Mouse (Mus musculus) hindbrain, embryonic 10.5 days (tissue): ENCODE data around the gene Dpysl5. TPM values are rescaled to one million over a fixed set of nuclear protein-coding genes. Genes with fewer than 3 reads are reported as not detected.
"Not testable (repeated sequence)": the region's sequence is repeated elsewhere in the genome, so short reads cannot be mapped to it uniquely, and the experiment has no call there.

Experiments used
- DNase-seq: peaks from one replicate; pipeline ENCODE4 v3.0.0-alpha.2; 2017; ENCODE audit warnings: low spot score
- H3K27ac ChIP-seq: fragments of 300-500 bp; sonication (generic); 2 replicates; pipeline ENCODE4 v1.5.1; 2016; ENCODE audit warnings: mild to moderate bottlenecking, moderate library complexity
- H3K27me3 ChIP-seq: fragments of 300-500 bp; sonication (generic); 2 replicates; pipeline ENCODE4 v1.6.1; 2016; ENCODE audit warnings: mild to moderate bottlenecking; ENCODE audit not compliant: poor library complexity, insufficient read depth, severe bottlenecking
- H3K36me3 ChIP-seq: fragments of 300-500 bp; sonication (generic); 2 replicates; pipeline ENCODE4 v1.6.1; 2016; ENCODE audit warnings: mild to moderate bottlenecking, moderate library complexity
- H3K4me1 ChIP-seq: fragments of 300-500 bp; sonication (generic); replicated peaks from 2 replicates; pipeline ENCODE4 v1.6.1; 2016; ENCODE audit warnings: mild to moderate bottlenecking
- H3K4me3 ChIP-seq: fragments of 300-500 bp; sonication (generic); 2 replicates; pipeline ENCODE4 v1.5.1; 2016; ENCODE audit warnings: mild to moderate bottlenecking, moderate library complexity
- H3K9me3 ChIP-seq: fragments of 300-500 bp; sonication (generic); 2 replicates; pipeline ENCODE4 v1.6.1; 2016; ENCODE audit warnings: mild to moderate bottlenecking, moderate library complexity
- WGBS: fragments of 180-500 bp; shearing (Covaris S2); methylation state at CpG from one replicate; pipeline ENCODE4 v1.1.7; 2016; 5-methylcytosine and 5-hydroxymethylcytosine counted together
- polyA plus RNA-seq: library from polyadenylated mRNA; unstranded; fragments of >200 nt; fragmentation: Nextera tagmentation; extraction: Ambion mirVana; gene quantifications from 2 replicates; pipeline ENCODE4 v1.2.1, GENCODE M21; 2016

The Dpysl5 gene
- polyA plus RNA-seq, 1 experiment from 2014 or later, result 151 TPM

- Histone ChIP-seq H3K27ac (no peak overlapping the region), H3K9me3 (no peaks in the 10 kb centered on the region), H3K4me3 (no peak overlapping the region), H3K27me3 (no peaks in the 10 kb centered on the region), H3K4me1 (0 out of 2 replicates have a peak, but pooled peaks cover 4% of the 10 kb centered on the region), H3K36me3 (peaks cover 41% of the 10 kb centered on the region)
- WGBS, result 97% methylated on average over 4 of the region's 4 CpGs
- DNase-seq, result no peak
Measured at GRCm38 (mm10) chr5:30678722-30679296, 32.6 kb upstream of the Dpysl5 start.

GRCm38 (mm10) chr5:30679593-30679992 is 31.8 kb upstream of the Dpysl5 start:
- no peak for DNase-seq
- Histone ChIP-seq H3K9me3 (no peaks in the 10 kb centered on the region), H3K4me1 (0 out of 2 replicates have a peak, but pooled peaks cover 4% of the 10 kb centered on the region), H3K4me3 (no peak overlapping the region), H3K36me3 (peaks cover 34% of the 10 kb centered on the region), H3K27me3 (no peaks in the 10 kb centered on the region), H3K27ac (no peak overlapping the region)
- WGBS, result 90% methylated on average over 5 of the region's 5 CpGs

GRCm38 (mm10) chr5:30681970-30682369 is 29.4 kb upstream of the Dpysl5 start:
- DNase-seq, result no peak
- H3K4me3 ChIP-seq, result no peak overlapping the region
- H3K36me3 ChIP-seq, result peaks cover 10% of the 10 kb centered on the region
- no peaks in the 10 kb centered on the region for H3K27me3 ChIP-seq
- no peaks in the 10 kb centered on the region for H3K9me3 ChIP-seq
- H3K27ac ChIP-seq, result no peak overlapping the region
- 88% methylated on average over 5 of the region's 5 CpGs for WGBS
- 0 out of 2 replicates have a peak, but pooled peaks cover 4% of the 10 kb centered on the region for H3K4me1 ChIP-seq

GRCm38 (mm10) chr5:30682967-30683600 is 28.3 kb upstream of the Dpysl5 start:
- Histone ChIP-seq H3K27me3 (no peaks in the 10 kb centered on the region), H3K4me1 (0 out of 2 replicates have a peak, but pooled peaks cover 4% of the 10 kb centered on the region), H3K4me3 (no peak overlapping the region), H3K36me3 (0 out of 2 replicates have a peak, but pooled peaks cover 9% of the 10 kb centered on the region), H3K27ac (no peak overlapping the region), H3K9me3 (no peaks in the 10 kb centered on the region)
- no peak for DNase-seq

- 74% methylated on average over 3 of the region's 3 CpGs for WGBS
- Histone ChIP-seq H3K27ac (no peak overlapping the region), H3K9me3 (no peaks in the 10 kb centered on the region)
Measured at GRCm38 (mm10) chr5:30683993-30684392, 27.4 kb upstream of the Dpysl5 start.

GRCm38 (mm10) chr5:30686781-30687180 is 24.6 kb upstream of the Dpysl5 start:
- H3K27me3 ChIP-seq, result no peaks in the 10 kb centered on the region
- WGBS, result 66% methylated on average over 3 of the region's 3 CpGs
- no peak overlapping the region for H3K4me3 ChIP-seq
- H3K4me1 ChIP-seq, result peaks cover 10% of the 10 kb centered on the region; the same call in 1 of the 2 replicates
- H3K9me3 ChIP-seq, result no peaks in the 10 kb centered on the region
- no peak for DNase-seq
- no peaks in the 10 kb centered on the region for H3K36me3 ChIP-seq
- H3K27ac ChIP-seq, result no peak overlapping the region

More at GRCm38 (mm10) chr5:30683993-30684392, 27.4 kb upstream of the Dpysl5 start:
- H3K27me3 ChIP-seq, result no peaks in the 10 kb centered on the region
- DNase-seq, result no peak
- H3K4me1 ChIP-seq, result 0 out of 2 replicates have a peak, but pooled peaks cover 4% of the 10 kb centered on the region
- H3K4me3 ChIP-seq, result no peak overlapping the region
- 0 out of 2 replicates have a peak, but pooled peaks cover under 1% of the 10 kb centered on the region for H3K36me3 ChIP-seq

- Histone ChIP-seq H3K4me3 (no peak overlapping the region), H3K9me3 (no peaks in the 10 kb centered on the region), H3K36me3 (no peaks in the 10 kb centered on the region), H3K27ac (peak overlapping the region; percentile 31; the same call in 1 of the 2 replicates), H3K27me3 (peaks cover 11% of the 10 kb centered on the region), H3K4me1 (peaks cover 14% of the 10 kb centered on the region)
- 84% methylated on average over 8 of the region's 8 CpGs for WGBS
- DNase-seq, result no peak
Measured at GRCm38 (mm10) chr5:30700361-30701000, 10.9 kb upstream of the Dpysl5 start.

GRCm38 (mm10) chr5:30701373-30701772 is 10.0 kb upstream of the Dpysl5 start:
- WGBS, result 36% methylated on average over 4 of the region's 4 CpGs
- Histone ChIP-seq H3K27me3 (peaks cover 20% of the 10 kb centered on the region), H3K4me1 (peaks cover 14% of the 10 kb centered on the region), H3K27ac (peak overlapping the region; percentile 81; the same call in 1 of the 2 replicates)
- not testable (repeated sequence) for H3K9me3 ChIP-seq, DNase-seq, H3K36me3 ChIP-seq, H3K4me3 ChIP-seq

GRCm38 (mm10) chr5:30701866-30702265 is 9.5 kb upstream of the Dpysl5 start:
- DNase-seq, result no peak
- Histone ChIP-seq H3K9me3 (no peaks in the 10 kb centered on the region), H3K27me3 (peaks cover 23% of the 10 kb centered on the region), H3K4me3 (no peak overlapping the region), H3K4me1 (peaks cover 15% of the 10 kb centered on the region), H3K36me3 (no peaks in the 10 kb centered on the region), H3K27ac (peak overlapping the region; percentile 81; the same call in 1 of the 2 replicates)
- 85% methylated on average over 3 of the region's 3 CpGs for WGBS

GRCm38 (mm10) chr5:30709744-30710383 is 1.5 kb upstream of the Dpysl5 start:
- 0 out of 2 replicates have a peak overlapping the region, but pooled peaks have one; percentile 96 for H3K27ac ChIP-seq
- no peaks in the 10 kb centered on the region for H3K9me3 ChIP-seq
- no peak overlapping the region for H3K4me3 ChIP-seq
- 13% methylated on average over 13 of the region's 13 CpGs for WGBS
- peaks cover 56% of the 10 kb centered on the region for H3K27me3 ChIP-seq
- peaks cover 75% of the 10 kb centered on the region for H3K4me1 ChIP-seq
- no peaks in the 10 kb centered on the region; the same call in 1 of the 2 replicates for H3K36me3 ChIP-seq
- DNase-seq, result peak; percentile 86

GRCm38 (mm10) chr5:30710486-30710885 is 878 bp upstream of the Dpysl5 start:
- peak overlapping the region; percentile 96 for H3K27ac ChIP-seq
- DNase-seq, result no peak
- H3K9me3 ChIP-seq, result no peaks in the 10 kb centered on the region
- peaks cover 6% of the 10 kb centered on the region for H3K36me3 ChIP-seq
- H3K27me3 ChIP-seq, result peaks cover 52% of the 10 kb centered on the region
- WGBS, result 23% methylated on average over 8 of the region's 8 CpGs
- H3K4me1 ChIP-seq, result peaks cover 81% of the 10 kb centered on the region
- peak overlapping the region; percentile 88 for H3K4me3 ChIP-seq

GRCm38 (mm10) chr5:30712002-30712390 is 632 bp downstream of the Dpysl5 start:
- Histone ChIP-seq H3K27ac (peak overlapping the region; percentile 96), H3K27me3 (peaks cover 39% of the 10 kb centered on the region), H3K36me3 (peaks cover 19% of the 10 kb centered on the region), H3K9me3 (no peaks in the 10 kb centered on the region), H3K4me1 (peaks cover 88% of the 10 kb centered on the region), H3K4me3 (peak overlapping the region; percentile 88)
- under 1% methylated on average over 14 of the region's 14 CpGs for WGBS
- no peak for DNase-seq
